Mouse (Mus musculus) E14TG2a.4 (cell line): ENCODE measurements at regions not wholly inside any gene's neighbourhood (a gene's known extent, or its start where the extent isn't known, plus 50 kb on each side); places are given as distances from the start of the nearest gene placed in this dataset.

ENCODE experiments used
- CTCF ChIP-seq: conservative IDR thresholded peaks from 2 replicates; pipeline ENCODE4 v1.5.1; 2014; ENCODE audit warnings: low read length
- NANOG ChIP-seq: IDR thresholded peaks from 2 replicates; pipeline ENCODE4 v1.6.1; 2014; ENCODE audit warnings: borderline replicate concordance, low read length, mixed read lengths
- POU5F1 ChIP-seq: IDR thresholded peaks from 2 replicates; pipeline ENCODE4 v1.6.1; 2014; ENCODE audit warnings: low read length, borderline replicate concordance

DNA sequence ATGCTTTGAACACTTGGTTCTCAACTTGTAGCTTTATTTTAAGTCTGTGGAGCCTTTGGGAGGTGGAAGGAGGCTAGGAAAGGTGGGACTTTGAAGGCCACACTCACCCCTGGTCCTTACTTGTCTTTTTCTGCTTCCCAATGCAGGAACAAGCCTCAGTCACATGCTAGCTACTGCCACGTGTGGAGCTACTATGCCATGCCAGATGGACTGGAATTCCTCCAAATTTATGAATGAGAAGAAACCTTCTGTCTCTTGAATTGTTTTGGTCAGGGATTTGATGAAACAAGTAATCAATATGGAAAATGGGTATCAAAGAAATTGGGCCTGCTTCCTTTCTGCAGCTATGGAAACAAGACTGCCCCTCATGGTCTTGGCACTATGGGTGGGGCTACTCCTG is 74.5 kb upstream of the Dmrta1 start:
- TF ChIP-seq CTCF: no peak
- TF ChIP-seq POU5F1: no peak
- no peak for TF ChIP-seq NANOG
